Mouse (Mus musculus): ENCODE data around the gene Lrrn4cl. TPM values are rescaled to one million over a fixed set of nuclear protein-coding genes. Genes with fewer than 3 reads are reported as not detected.
"Not testable (repeated sequence)": the region's sequence is repeated elsewhere in the genome, so short reads cannot be mapped to it uniquely, and the experiment has no call there.

The Lrrn4cl gene
- polyA plus RNA-seq, 1 experiment from 2014 or later: 0.15 TPM

DNA sequence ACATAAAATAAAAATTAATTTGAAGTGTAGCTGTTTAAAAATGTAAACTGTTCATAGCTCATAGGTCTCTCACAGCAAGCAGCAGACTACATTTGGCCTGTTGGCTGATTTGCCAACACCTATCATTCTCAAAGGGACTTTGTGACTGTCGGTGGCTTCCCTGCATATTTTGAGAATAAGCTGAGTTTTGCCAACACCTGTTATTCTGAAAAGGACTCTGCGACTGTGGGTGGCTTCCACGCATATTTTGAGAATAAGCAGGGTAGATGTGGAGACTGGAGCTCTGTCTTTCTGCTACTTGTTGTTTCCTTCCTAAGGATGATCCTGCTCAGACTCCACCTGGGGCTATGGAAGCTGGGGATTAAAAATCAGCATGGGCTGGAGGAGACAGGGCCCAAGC lies 2.5 kb downstream of the Lrrn4cl start:
- no peak overlapping the region for H3K4me2 ChIP-seq
- no peak overlapping the region for H3K4me3 ChIP-seq (replicated peaks)
- peaks cover 13% of the 10 kb centered on the region; the same call in 1 of the 2 replicates for H3K4me1 ChIP-seq (replicated peaks)
- H3K36me3 ChIP-seq (replicated peaks): no peaks in the 10 kb centered on the region; the same call in 1 of the 2 replicates
- H3K27me3 ChIP-seq: peaks cover 5% of the 10 kb centered on the region; the same call in 1 of the 2 replicates
- no peak for ATAC-seq (ENCODE audit: insufficient read depth)
- H3K27ac ChIP-seq (replicated peaks): no peak overlapping the region
- H3K9ac ChIP-seq: no peak overlapping the region
- 74% methylated on average over 3 of the region's 3 CpGs for WGBS (ENCODE audit: insufficient replicate concordance)
- H3K9me3 ChIP-seq (replicated peaks): no peaks in the 10 kb centered on the region

DNA sequence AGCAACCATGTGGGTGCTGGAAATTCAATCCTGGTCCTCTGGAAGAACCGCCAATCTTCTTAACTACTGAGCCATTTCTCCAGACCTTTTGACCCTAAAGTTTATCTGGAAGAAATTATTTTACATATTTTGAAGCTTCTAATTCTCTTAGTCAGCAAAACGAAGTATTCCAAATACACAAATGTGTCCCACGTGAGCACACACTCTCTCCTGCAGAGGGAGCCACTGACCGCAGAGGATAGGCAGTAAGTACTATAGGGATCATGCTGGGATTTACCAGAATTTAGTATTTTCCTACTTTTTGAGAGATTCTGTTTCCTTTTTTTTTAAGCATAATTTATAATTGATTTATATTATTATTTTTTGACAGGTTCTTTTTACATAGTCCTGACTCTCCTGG lies 7.1 kb downstream of the Lrrn4cl start:
- Histone ChIP-seq H3K9me3 (replicated peaks) (no peaks in the 10 kb centered on the region), H3K4me2 (no peak overlapping the region), H3K4me1 (replicated peaks) (no peaks in the 10 kb centered on the region), H3K4me3 (replicated peaks) (no peak overlapping the region), H3K27me3 (no peaks in the 10 kb centered on the region), H3K9ac (no peak overlapping the region), H3K27ac (replicated peaks) (no peak overlapping the region), H3K36me3 (replicated peaks) (no peaks in the 10 kb centered on the region)
- WGBS (ENCODE audit: insufficient replicate concordance): 33% methylated on average over 4 of the region's 4 CpGs
- ATAC-seq (ENCODE audit: insufficient read depth): no peak

DNA sequence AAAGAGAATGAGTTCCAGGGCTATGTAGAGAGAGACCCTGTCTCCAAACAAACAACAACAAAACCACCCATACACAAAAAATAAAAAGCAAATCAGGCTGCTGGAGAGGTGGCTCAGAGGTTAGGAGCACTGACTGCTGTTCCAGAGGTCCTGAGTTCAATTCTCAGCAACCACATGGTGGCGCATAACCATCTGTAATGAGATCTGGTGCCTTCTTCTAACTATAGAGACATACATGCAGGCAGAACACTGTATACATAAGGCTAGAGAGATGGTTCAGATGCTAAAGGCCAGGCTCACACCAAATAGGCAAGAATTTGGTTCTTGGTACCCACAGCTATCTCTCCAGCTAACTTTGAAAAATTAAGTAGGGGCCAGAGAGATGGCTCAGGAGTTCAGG lies 8.4 kb downstream of the Lrrn4cl start:
- H3K4me3 ChIP-seq (replicated peaks): no peak overlapping the region
- no peak for ATAC-seq (ENCODE audit: insufficient read depth)
- no peaks in the 10 kb centered on the region for H3K9me3 ChIP-seq (replicated peaks)
- H3K4me2 ChIP-seq: no peak overlapping the region
- H3K27me3 ChIP-seq: no peaks in the 10 kb centered on the region
- H3K4me1 ChIP-seq (replicated peaks): no peaks in the 10 kb centered on the region
- 20% methylated on average over 1 of the region's 1 CpGs for WGBS (ENCODE audit: insufficient replicate concordance)
- H3K9ac ChIP-seq: no peak overlapping the region
- H3K27ac ChIP-seq (replicated peaks): no peak overlapping the region
- no peaks in the 10 kb centered on the region for H3K36me3 ChIP-seq (replicated peaks)

DNA sequence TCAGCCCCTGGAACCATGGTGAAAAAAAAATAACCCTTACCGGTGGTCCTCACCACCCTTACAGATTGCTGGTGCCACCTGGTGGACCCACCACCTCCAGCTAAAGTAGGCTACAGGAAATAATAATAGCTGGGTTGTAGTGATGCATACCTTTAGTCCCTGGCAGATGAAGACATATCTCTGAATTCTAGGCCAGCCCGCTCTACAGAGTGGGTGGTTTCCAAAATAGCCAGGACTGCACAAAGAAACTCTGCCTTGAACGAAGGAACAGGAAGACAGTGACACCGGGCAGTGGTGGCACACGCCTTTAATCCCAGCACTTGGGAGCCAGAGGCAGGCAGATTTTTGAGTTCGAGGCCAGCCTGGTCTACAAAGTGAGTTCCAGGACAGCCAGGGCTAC lies 13.7 kb downstream of the Lrrn4cl start:
- Histone ChIP-seq H3K9ac (no peak overlapping the region), H3K27ac (replicated peaks) (no peak overlapping the region), H3K4me3 (replicated peaks) (no peak overlapping the region), H3K4me2 (no peak overlapping the region), H3K27me3 (no peaks in the 10 kb centered on the region), H3K36me3 (replicated peaks) (no peaks in the 10 kb centered on the region), H3K9me3 (replicated peaks) (no peaks in the 10 kb centered on the region), H3K4me1 (replicated peaks) (0 out of 2 replicates have a peak, but pooled peaks cover 6% of the 10 kb centered on the region)
- ATAC-seq (ENCODE audit: insufficient read depth): no peak
- 69% methylated on average over 6 of the region's 6 CpGs for WGBS (ENCODE audit: insufficient replicate concordance)

DNA sequence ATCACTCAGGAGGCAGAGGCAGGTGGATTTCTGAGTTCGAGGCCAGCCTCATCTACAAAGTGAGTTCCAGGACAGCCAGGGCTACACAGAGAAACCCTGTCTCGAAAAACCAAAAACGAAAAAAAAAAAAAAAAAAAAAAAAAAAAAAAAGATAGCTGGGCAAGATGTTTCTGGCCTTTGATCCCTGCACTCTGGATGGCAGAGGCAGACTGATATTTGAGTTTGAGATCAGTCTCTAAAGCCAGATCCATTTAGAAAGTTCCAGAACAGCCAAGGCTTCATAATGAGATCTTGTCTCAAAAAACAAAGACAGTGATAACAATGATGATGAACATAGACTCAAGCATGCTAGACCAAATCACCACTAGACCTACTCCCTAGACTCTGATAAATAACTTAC lies 19.8 kb downstream of the Lrrn4cl start:
- Histone ChIP-seq H3K36me3 (replicated peaks) (peaks cover 28% of the 10 kb centered on the region), H3K27ac (replicated peaks) (0 out of 2 replicates have a peak overlapping the region, but pooled peaks have one; percentile 92), H3K4me2 (peak overlapping the region; percentile 90), H3K4me1 (replicated peaks) (peaks cover 52% of the 10 kb centered on the region), H3K9ac (0 out of 2 replicates have a peak overlapping the region, but pooled peaks have one; percentile 99), H3K4me3 (replicated peaks) (peak overlapping the region; percentile 98)
- not testable (repeated sequence) for H3K9me3 ChIP-seq (replicated peaks); H3K27me3 ChIP-seq; ATAC-seq (ENCODE audit: insufficient read depth)
- 46% methylated on average over 3 of the region's 3 CpGs for WGBS (ENCODE audit: insufficient replicate concordance)

DNA sequence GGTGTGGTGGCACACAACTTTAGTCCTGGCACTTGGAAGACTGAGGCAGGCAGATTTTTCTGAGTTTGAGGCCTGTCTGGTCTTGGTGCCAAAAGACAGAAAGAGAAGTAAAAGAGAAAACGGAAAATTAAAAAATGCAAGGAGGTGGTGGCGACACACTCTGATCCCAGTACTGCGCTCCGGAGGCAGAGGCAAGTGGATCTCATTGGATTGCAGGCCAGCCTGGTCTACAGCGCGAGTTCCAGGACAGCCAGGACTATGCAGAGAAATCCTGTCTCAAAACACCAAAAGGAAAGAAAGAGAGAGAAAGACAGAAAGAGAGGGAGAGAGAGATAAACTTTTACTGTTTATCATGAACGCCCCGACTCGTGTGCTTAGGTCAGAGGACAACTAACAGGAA lies 20.3 kb downstream of the Lrrn4cl start:
- Histone ChIP-seq H3K27ac (replicated peaks) (peak overlapping the region; percentile 92), H3K36me3 (replicated peaks) (peaks cover 33% of the 10 kb centered on the region), H3K4me1 (replicated peaks) (peaks cover 52% of the 10 kb centered on the region), H3K27me3 (no peaks in the 10 kb centered on the region), H3K9ac (peak overlapping the region; percentile 99), H3K4me3 (replicated peaks) (peak overlapping the region; percentile 98), H3K4me2 (peak overlapping the region; percentile 90), H3K9me3 (replicated peaks) (no peaks in the 10 kb centered on the region)
- ATAC-seq (ENCODE audit: insufficient read depth): peak; percentile 19
- 26% methylated on average over 9 of the region's 9 CpGs for WGBS (ENCODE audit: insufficient replicate concordance)

DNA sequence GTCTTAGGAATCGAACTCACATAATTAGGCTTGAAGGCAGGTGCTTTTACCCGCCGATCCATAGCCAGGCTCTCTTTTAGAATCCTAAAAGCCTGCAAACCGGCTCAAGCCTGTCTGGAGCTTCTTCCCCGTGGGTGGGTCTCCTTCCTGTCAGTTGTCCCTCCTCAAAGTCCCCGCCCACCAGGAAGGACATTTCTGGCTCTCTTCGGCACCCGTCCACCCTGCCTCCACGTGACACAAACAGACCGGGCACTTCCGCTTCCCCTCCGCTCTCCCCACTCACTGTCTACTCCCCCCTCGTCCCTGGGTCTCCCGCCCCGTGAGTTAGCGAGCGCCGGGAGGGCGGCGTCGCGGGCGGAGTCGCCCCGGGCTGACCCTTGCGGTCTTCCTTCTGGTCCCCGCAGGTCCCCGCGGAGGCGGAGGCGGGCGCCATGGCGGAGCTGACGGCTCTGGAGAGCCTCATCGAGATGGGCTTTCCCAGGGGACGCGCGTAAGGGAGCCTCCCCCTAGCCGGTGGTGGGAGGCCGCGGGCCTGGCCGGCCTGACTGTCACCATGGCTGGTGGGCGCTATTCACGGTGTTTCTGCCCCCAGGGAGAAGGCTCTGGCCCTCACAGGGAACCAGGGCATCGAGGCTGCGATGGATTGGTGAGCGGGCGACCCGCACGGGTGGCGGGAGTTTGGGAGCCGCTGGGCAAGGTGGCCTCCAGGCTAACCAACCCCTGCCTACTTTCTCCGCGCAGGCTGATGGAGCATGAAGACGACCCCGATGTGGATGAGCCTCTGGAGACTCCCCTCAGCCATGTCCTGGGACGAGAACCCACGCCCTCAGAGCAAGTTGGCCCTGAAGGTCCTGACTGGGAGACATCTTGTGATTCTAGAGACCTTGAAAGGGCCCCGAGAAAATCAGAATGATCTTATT lies 21.0 kb downstream of the Lrrn4cl start, which contains the start of gene Ubxn1:
Gene Ubxn1 (plus strand): TSS at position 230 of the 920 bp plus-strand sequence.
- no peaks in the 10 kb centered on the region for H3K9me3 ChIP-seq (replicated peaks)
- WGBS (ENCODE audit: insufficient replicate concordance): under 1% methylated on average over 59 of the region's 59 CpGs
- no peaks in the 10 kb centered on the region for H3K27me3 ChIP-seq
- H3K4me1 ChIP-seq (replicated peaks): peaks cover 52% of the 10 kb centered on the region
- peak within 1 kb of the TSS; percentile 98 for H3K4me3 ChIP-seq (replicated peaks)
- peak within 1 kb of the TSS; percentile 92 for H3K27ac ChIP-seq (replicated peaks)
- H3K9ac ChIP-seq: peak within 1 kb of the TSS; percentile 99
- H3K36me3 ChIP-seq (replicated peaks): peaks cover 40% of the 10 kb centered on the region
- peak; percentile 95 for ATAC-seq (ENCODE audit: insufficient read depth)
- peak within 1 kb of the TSS; percentile 90 for H3K4me2 ChIP-seq

DNA sequence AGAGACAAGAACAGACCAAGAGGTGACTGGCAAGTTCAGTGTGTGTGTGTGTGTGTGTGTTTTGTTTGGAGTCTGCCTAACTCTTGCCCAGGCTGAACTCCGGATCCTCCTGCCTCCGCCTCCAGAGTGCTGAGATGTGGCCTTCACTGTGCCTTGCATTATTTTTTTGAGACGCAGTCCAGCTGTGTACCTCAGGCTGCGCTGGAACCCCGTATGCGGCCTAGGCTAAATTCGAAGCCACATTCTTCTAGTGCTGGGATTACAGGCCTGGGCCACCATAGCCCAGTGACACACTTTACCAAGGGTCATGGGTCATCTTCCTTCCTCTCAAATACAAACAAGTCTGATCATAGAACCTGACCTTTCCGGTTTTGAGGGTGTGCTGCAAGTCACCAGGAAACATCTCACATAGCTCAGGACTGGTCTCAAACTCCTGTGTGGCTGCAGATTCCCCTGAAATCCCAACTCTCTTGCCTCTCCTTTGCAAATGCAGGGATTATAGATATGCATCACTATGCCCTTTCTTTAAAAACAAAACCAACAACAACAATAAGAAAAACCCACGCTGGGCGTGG lies 21.8 kb downstream of the Lrrn4cl start:
- H3K36me3 ChIP-seq (replicated peaks): peaks cover 46% of the 10 kb centered on the region
- 64% methylated on average over 10 of the region's 10 CpGs for WGBS (ENCODE audit: insufficient replicate concordance)
- peak overlapping the region; percentile 99 for H3K9ac ChIP-seq
- H3K4me3 ChIP-seq (replicated peaks): peak overlapping the region; percentile 98
- ATAC-seq (ENCODE audit: insufficient read depth): no peak
- H3K4me2 ChIP-seq: peak overlapping the region; percentile 90
- H3K4me1 ChIP-seq (replicated peaks): peaks cover 52% of the 10 kb centered on the region
- H3K27me3 ChIP-seq: no peaks in the 10 kb centered on the region
- peak overlapping the region; percentile 92 for H3K27ac ChIP-seq (replicated peaks)
- H3K9me3 ChIP-seq (replicated peaks): no peaks in the 10 kb centered on the region

DNA sequence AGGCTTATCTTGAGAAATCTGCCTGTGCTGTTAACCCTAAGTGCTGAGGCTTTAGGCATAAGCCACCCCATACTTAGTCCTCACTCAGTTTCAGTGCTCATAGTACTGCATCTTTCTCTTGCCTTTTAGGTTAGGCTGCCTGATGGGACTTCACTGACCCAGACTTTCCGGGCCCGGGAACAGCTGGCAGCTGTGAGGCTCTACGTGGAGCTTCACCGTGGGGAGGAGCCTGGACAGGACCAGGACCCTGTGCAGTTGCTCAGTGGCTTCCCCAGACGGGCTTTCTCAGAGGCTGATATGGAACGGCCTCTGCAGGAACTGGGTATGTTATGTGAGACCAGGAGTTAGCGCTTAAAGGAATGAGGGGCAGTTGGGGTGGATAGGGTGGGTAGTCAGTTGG lies 24.5 kb downstream of the Lrrn4cl start:
- no peak for ATAC-seq (ENCODE audit: insufficient read depth)

DNA sequence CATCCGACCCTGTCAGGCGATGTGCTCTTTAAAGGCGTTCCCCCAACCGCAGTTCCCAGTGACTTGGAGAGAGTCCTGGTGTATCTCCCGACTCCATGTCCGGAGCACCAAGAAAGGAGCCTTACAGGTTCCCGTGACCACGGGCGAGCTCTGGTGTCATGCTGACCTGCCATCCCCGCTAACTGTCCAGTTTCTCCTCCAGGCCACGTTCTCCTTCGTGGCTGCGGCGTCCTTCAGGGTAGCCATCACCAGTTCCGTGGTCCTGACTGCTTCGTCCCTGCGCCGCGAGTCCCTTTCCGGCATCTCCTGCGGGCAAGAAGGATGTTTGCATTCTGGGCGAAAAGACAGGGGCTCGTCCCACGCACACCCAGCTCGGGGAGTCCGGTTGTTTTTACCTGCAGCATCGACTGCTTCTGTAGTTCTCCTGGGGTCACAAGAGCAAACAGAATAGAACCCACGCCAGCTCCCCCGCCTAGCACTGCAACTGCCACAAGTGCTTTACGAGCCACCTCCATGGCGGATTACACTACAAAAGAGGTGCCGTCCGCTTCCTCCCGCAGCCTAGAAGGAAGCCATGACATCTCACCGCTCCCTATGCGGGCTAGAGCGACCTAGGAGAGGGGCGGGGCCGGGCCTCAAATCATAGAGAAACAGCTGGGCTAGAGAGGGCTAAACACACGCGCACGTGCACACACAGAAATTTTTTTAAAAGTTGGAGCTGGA lies 29.9 kb downstream of the Lrrn4cl start, which contains the start of gene Uqcc3:
Gene Uqcc3 (minus strand): TSS at position 613 of the 723 bp plus-strand sequence.
- under 1% methylated on average over 42 of the region's 42 CpGs for WGBS (ENCODE audit: insufficient replicate concordance)
- peak; percentile 94 for ATAC-seq (ENCODE audit: insufficient read depth)

More for the DNA sequence above, 24.5 kb downstream of the Lrrn4cl start:
- Histone ChIP-seq H3K4me1 (replicated peaks) (peaks cover 49% of the 10 kb centered on the region), H3K27ac (replicated peaks) (peak overlapping the region; percentile 34; the same call in 1 of the 2 replicates), H3K4me2 (no peak overlapping the region), H3K4me3 (replicated peaks) (no peak overlapping the region), H3K9me3 (replicated peaks) (no peaks in the 10 kb centered on the region), H3K27me3 (no peaks in the 10 kb centered on the region), H3K36me3 (replicated peaks) (peaks cover 49% of the 10 kb centered on the region), H3K9ac (no peak overlapping the region)
- 87% methylated on average over 7 of the region's 7 CpGs for WGBS (ENCODE audit: insufficient replicate concordance)

More for the DNA sequence above, 29.9 kb downstream of the Lrrn4cl start, which contains the start of gene Uqcc3:
- H3K4me2 ChIP-seq: peak within 1 kb of the TSS; percentile 93
- peak within 1 kb of the TSS; percentile 83 for H3K4me3 ChIP-seq (replicated peaks)
- H3K4me1 ChIP-seq (replicated peaks): peaks cover 18% of the 10 kb centered on the region
- H3K36me3 ChIP-seq (replicated peaks): peaks cover 20% of the 10 kb centered on the region
- H3K9me3 ChIP-seq (replicated peaks): no peaks in the 10 kb centered on the region
- peak within 1 kb of the TSS; percentile 95 for H3K9ac ChIP-seq
- peak within 1 kb of the TSS; percentile 76 for H3K27ac ChIP-seq (replicated peaks)
- no peaks in the 10 kb centered on the region for H3K27me3 ChIP-seq
